Mouse (Mus musculus): ENCODE results near the gene Gm10717. TPM values are rescaled to one million over a fixed set of nuclear protein-coding genes. Genes with fewer than 3 reads are reported as not detected.
"Not testable (repeated sequence)": the region's sequence is repeated elsewhere in the genome, so short reads cannot be mapped to it uniquely, and the experiment has no call there.

Gene Gm10717
- polyA plus RNA-seq, 1 experiment from 2014 or later = not detected

DNA sequence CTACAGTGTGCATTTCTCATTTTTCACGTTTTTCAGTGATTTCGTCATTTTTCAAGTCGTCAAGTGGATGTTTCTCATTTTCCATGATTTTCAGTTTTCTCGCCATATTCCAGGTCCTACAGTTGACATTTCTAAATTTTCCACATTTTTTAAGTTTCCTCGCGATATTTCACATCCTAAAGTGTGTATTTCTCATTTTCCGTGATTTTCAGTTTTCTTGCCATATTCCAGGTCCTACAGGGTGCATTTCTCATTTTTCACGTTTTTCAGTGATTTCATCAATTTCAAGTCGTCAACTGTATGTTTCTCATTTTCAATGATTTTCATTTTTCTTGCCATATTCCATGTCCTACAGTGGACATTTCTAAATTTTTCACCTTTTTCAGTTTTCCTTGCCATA lies 9.9 kb upstream of the Gm10717 start, which contains the start of gene Gm10720:
Gene Gm10720 (plus strand): TSS at position 301 of the 400 bp plus-strand sequence.
- H3K4me3 ChIP-seq; H3K9me3 ChIP-seq (replicated peaks); H3K27me3 ChIP-seq; H3K36me3 ChIP-seq; H3K4me2 ChIP-seq; ATAC-seq (replicated peaks; ENCODE audit: insufficient number of reproducible peaks, insufficient read depth, low FRiP score, low read depth); H3K9ac ChIP-seq; H3K4me1 ChIP-seq (replicated peaks); H3K27ac ChIP-seq: not testable (repeated sequence)
- WGBS = 58% methylated on average over 5 of the region's 9 CpGs

DNA sequence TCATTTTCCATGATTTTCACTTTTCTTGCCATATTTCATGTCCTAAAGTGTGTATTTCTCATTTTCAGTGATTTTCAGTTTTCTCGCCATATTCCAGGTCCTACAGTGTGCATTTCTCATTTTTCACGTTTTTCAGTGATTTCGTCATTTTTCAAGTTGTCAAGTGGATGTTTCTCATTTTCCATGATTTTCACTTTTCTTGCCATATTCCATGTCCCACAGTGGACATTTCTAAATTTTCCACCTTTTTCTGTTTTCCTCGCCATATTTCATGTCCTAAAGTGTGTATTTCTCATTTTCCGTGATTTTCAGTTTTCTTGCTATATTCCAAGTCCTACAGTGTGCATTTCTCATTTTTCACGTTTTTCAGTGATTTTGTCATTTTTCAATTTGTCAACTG lies 9.3 kb upstream of the Gm10717 start:
- WGBS = 71% methylated on average over 6 of the region's 6 CpGs
- not testable (repeated sequence) for H3K36me3 ChIP-seq; H3K9me3 ChIP-seq (replicated peaks); H3K4me1 ChIP-seq (replicated peaks); H3K4me3 ChIP-seq; H3K27ac ChIP-seq; H3K9ac ChIP-seq; H3K4me2 ChIP-seq; H3K27me3 ChIP-seq; ATAC-seq (replicated peaks; ENCODE audit: insufficient number of reproducible peaks, insufficient read depth, low FRiP score, low read depth)

DNA sequence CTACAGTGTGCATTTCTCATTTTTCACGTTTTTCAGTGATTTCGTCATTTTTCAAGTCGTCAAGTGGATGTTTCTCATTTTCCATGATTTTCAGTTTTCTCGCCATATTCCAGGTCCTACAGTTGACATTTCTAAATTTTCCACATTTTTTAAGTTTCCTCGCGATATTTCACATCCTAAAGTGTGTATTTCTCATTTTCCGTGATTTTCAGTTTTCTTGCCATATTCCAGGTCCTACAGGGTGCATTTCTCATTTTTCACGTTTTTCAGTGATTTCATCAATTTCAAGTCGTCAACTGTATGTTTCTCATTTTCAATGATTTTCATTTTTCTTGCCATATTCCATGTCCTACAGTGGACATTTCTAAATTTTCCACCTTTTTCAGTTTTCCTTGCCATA lies 8.1 kb upstream of the Gm10717 start, which contains the start of gene Gm10719:
Gene Gm10719 (plus strand): TSS at position 301 of the 400 bp plus-strand sequence.
- WGBS = 47% methylated on average over 2 of the region's 9 CpGs
- not testable (repeated sequence) for H3K4me3 ChIP-seq; H3K9ac ChIP-seq; H3K36me3 ChIP-seq; H3K4me2 ChIP-seq; H3K4me1 ChIP-seq (replicated peaks); H3K27me3 ChIP-seq; ATAC-seq (replicated peaks; ENCODE audit: insufficient number of reproducible peaks, insufficient read depth, low FRiP score, low read depth); H3K27ac ChIP-seq; H3K9me3 ChIP-seq (replicated peaks)

DNA sequence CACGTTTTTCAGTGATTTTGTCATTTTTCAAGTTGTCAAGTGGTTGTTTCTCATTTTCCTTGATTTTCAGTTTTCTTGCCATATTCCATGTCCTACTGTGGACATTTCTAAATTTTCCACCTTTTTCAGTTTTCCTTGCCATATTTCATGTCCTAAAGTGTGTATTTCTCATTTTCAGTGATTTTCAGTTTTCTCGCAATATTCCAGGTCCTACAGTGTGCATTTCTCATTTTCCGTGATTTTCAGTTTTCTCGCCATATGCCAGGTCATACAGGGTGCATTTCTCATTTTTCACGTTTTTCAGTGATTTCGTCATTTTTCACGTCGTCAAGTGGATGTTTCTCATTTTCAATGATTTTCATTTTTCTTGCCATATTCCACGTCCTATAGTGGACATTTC lies 6.3 kb upstream of the Gm10717 start:
- not testable (repeated sequence) for H3K36me3 ChIP-seq; H3K4me1 ChIP-seq (replicated peaks); H3K27ac ChIP-seq; ATAC-seq (replicated peaks; ENCODE audit: insufficient number of reproducible peaks, insufficient read depth, low FRiP score, low read depth); H3K9ac ChIP-seq; H3K4me2 ChIP-seq; H3K4me3 ChIP-seq; H3K9me3 ChIP-seq (replicated peaks); H3K27me3 ChIP-seq
- 57% methylated on average over 9 of the region's 9 CpGs for WGBS

DNA sequence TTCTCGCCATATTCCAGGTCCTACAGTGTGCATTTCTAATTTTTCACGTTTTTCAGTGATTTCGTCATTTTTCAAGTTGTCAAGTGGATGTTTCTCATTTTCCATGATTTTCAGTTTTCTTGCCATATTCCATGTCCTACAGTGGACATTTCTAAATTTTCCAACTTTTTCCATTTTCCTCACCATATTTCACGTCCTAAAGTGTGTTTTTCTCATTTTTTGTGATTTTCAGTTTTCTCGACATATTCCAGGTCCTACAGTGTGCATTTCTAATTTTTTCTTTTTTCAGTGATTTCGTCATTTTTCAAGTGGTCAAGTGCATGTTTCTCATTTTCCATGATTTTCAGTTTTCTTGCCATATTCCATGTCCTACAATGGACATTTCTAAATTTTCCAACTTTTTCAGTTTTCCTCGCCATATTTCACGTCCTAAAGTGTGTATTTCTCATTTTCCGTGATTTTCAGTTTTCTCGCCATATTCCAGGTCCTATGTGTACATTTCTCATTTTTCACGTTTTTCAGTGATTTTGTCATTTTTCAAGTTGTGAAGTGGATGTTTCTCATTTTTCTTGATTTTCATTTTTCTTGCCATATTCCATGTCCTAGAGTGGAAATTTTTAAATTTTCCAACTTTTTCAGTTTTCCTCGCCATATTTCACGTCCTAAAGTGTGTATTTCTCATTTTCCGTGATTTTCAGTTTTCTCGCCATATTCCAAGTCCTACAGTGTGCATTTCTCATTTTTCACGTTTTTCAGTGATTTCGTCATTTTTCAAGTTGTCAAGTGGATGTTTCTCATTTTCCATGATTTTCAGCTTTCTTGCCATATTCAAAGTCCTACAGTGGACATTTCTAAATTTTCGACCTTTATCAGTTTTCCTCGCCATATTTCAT lies 5.1 kb upstream of the Gm10717 start:
- peak; percentile 54 for ATAC-seq (replicated peaks; ENCODE audit: insufficient number of reproducible peaks, insufficient read depth, low FRiP score, low read depth)
- WGBS = 69% methylated on average over 17 of the region's 19 CpGs

DNA sequence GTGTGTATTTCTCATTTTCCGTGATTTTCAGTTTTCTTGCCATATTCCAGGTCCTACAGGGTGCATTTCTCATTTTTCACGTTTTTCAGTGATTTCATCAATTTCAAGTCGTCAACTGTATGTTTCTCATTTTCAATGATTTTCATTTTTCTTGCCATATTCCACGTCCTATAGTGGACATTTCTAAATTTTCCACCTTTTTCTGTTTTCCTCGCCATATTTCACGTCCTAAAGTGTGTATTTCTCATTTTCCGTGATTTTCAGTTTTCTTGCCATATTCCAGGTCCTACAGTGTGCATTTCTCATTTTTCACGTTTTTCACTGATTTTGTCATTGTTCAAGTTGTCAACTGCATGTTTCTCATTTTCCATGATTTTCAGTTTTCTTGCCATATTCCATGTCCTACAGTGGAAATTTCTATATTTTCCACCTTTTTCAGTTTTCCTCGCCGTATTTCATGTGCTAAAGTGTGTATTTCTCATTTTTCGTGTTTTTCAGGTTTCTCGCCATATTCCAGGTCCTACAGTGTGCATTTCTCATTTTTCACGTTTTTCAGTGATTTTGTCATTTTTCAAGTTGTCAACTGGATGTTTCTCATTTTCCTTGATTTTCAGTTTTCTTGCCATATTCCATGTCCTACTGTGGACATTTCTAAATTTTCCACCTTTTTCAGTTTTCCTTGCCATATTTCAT lies 2.8 kb upstream of the Gm10717 start:
- H3K27ac ChIP-seq; H3K4me1 ChIP-seq (replicated peaks); H3K4me2 ChIP-seq; H3K36me3 ChIP-seq; H3K27me3 ChIP-seq; H3K4me3 ChIP-seq; ATAC-seq (replicated peaks; ENCODE audit: insufficient number of reproducible peaks, insufficient read depth, low FRiP score, low read depth); H3K9ac ChIP-seq; H3K9me3 ChIP-seq (replicated peaks): not testable (repeated sequence)
- 72% methylated on average over 12 of the region's 13 CpGs for WGBS

More for the DNA sequence above, 5.1 kb upstream of the Gm10717 start:
- H3K27ac ChIP-seq; H3K27me3 ChIP-seq; H3K36me3 ChIP-seq; H3K4me2 ChIP-seq; H3K4me1 ChIP-seq (replicated peaks); H3K9me3 ChIP-seq (replicated peaks); H3K9ac ChIP-seq; H3K4me3 ChIP-seq: not testable (repeated sequence)

DNA sequence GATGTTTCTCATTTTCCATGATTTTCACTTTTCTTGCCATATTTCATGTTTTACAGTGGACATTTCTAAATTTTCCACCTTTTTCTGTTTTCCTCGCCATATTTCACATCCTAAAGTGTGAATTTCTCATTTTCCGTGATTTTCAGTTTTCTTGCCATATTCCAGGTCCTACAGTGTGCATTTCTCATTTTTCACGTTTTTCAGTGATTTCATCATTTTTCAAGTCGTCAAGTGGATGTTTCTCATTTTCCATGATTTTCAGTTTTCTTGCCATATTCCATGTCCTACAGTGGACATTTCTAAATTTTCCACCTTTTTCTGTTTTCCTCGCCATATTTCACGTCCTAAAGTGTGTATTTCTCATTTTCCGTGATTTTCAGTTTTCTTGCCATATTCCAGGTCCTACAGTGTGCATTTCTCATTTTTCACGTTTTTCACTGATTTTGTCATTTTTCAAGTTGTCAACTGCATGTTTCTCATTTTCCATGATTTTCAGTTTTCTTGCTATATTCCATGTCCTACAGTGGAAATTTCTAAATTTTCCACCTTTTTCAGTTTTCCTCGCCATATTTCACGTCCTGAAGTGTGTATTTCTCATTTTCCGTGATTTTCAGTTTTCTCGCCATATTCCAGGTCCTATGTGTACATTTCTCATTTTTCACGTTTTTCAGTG lies 1.8 kb upstream of the Gm10717 start, which contains the start of gene Gm10718:
Gene Gm10718 (plus strand): TSS at position 236 of the 673 bp plus-strand sequence.
- H3K4me2 ChIP-seq; H3K9me3 ChIP-seq (replicated peaks); H3K27me3 ChIP-seq; ATAC-seq (replicated peaks; ENCODE audit: insufficient number of reproducible peaks, insufficient read depth, low FRiP score, low read depth); H3K36me3 ChIP-seq; H3K4me3 ChIP-seq; H3K9ac ChIP-seq; H3K27ac ChIP-seq; H3K4me1 ChIP-seq (replicated peaks): not testable (repeated sequence)
- 69% methylated on average over 12 of the region's 13 CpGs for WGBS

DNA sequence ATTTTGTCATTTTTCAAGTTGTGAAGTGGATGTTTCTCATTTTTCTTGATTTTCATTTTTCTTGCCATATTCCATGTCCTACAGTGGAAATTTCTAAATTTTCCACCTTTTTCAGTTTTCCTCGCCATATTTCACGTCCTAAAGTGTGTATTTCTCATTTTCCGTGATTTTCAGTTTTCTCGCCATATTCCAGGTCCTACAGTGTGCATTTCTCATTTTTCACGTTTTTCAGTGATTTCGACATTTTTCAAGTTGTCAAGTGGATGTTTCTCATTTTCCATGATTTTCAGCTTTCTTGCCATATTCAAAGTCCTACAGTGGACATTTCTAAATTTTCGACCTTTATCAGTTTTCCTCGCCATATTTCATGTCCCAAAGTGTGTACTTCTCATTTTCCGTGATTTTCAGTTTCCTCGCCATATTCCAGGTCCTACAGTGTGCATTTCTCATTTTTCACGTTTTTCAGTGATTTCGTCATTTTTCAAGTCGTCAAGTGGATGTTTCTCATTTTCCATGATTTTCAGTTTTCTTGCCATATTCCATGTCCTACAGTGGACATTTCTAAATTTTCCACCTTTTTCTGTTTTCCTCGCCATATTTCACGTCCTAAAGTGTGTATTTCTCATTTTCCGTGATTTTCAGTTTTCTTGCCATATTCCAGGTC lies 1.1 kb upstream of the Gm10717 start:
- H3K36me3 ChIP-seq; H3K4me2 ChIP-seq; H3K4me1 ChIP-seq (replicated peaks); H3K4me3 ChIP-seq; H3K9ac ChIP-seq; H3K9me3 ChIP-seq (replicated peaks); H3K27me3 ChIP-seq; ATAC-seq (replicated peaks; ENCODE audit: insufficient number of reproducible peaks, insufficient read depth, low FRiP score, low read depth); H3K27ac ChIP-seq: not testable (repeated sequence)
- 72% methylated on average over 16 of the region's 16 CpGs for WGBS

DNA sequence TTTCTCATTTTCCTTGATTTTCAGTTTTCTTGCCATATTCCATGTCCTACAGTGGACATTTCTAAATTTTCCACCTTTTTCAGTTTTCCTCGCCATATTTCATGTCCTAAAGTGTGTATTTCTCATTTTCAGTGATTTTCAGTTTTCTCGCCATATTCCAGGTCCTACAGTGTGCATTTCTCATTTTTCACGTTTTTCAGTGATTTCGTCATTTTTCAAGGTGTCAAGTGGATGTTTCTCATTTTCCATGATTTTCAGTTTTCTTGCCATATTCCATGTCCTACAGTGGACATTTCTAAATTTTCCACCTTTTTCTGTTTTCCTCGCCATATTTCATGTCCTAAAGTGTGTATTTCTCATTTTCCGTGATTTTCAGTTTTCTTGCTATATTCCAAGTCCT lies 436 bp downstream of the Gm10717 start:
- H3K4me3 ChIP-seq; H3K36me3 ChIP-seq; H3K9me3 ChIP-seq (replicated peaks); H3K4me2 ChIP-seq; ATAC-seq (replicated peaks; ENCODE audit: insufficient number of reproducible peaks, insufficient read depth, low FRiP score, low read depth); H3K27ac ChIP-seq; H3K27me3 ChIP-seq; H3K9ac ChIP-seq; H3K4me1 ChIP-seq (replicated peaks): not testable (repeated sequence)
- WGBS = 64% methylated on average over 6 of the region's 6 CpGs

DNA sequence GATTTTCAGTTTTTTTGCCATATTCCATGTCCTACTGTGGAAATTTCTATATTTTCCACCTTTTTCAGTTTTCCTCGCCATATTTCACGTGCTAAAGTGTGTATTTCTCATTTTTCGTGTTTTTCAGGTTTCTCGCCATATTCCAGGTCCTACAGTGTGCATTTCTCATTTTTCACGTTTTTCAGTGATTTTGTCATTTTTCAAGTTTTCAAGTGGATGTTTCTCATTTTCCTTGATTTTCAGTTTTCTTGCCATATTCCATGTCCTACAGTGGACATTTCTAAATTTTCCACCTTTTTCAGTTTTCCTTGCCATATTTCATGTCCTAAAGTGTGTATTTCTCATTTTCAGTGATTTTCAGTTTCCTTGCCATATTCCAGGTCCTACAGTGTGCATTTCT lies 919 bp downstream of the Gm10717 start:
- ATAC-seq (replicated peaks; ENCODE audit: insufficient number of reproducible peaks, insufficient read depth, low FRiP score, low read depth); H3K9ac ChIP-seq; H3K4me1 ChIP-seq (replicated peaks); H3K27me3 ChIP-seq; H3K36me3 ChIP-seq; H3K9me3 ChIP-seq (replicated peaks); H3K4me2 ChIP-seq; H3K27ac ChIP-seq; H3K4me3 ChIP-seq: not testable (repeated sequence)
- 69% methylated on average over 5 of the region's 5 CpGs for WGBS

DNA sequence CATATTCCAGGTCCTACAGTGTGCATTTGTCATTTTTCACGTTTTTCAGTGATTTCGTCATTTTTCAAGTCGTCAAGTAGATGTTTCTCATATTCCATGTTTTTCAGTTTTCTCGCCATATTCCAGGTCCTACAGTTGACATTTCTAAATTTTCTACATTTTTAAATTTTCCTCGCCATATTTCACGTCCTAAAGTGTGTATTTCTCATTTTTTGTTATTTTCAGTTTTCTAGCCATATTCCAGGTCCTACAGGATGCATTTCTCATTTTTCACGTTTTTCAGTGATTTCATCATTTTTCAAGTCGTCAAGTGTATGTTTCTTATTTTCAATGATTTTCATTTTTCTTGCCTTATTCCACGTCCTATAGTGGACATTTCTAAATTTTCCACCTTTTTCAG lies 1.5 kb downstream of the Gm10717 start:
- H3K4me1 ChIP-seq (replicated peaks); H3K9ac ChIP-seq; H3K27ac ChIP-seq; H3K36me3 ChIP-seq; H3K27me3 ChIP-seq; H3K4me3 ChIP-seq; H3K4me2 ChIP-seq; H3K9me3 ChIP-seq (replicated peaks); ATAC-seq (replicated peaks; ENCODE audit: insufficient number of reproducible peaks, insufficient read depth, low FRiP score, low read depth): not testable (repeated sequence)
- WGBS = 62% methylated on average over 9 of the region's 9 CpGs

All from heart, embryonic 15.5 days (tissue).